Mouse (Mus musculus): ENCODE data around the gene Prkce. TPM values are rescaled to one million over a fixed set of nuclear protein-coding genes. Genes with fewer than 3 reads are reported as not detected.

Gene Prkce
- polyA plus RNA-seq, 1 experiment from 2014 or later, result 44.3 TPM

DNA sequence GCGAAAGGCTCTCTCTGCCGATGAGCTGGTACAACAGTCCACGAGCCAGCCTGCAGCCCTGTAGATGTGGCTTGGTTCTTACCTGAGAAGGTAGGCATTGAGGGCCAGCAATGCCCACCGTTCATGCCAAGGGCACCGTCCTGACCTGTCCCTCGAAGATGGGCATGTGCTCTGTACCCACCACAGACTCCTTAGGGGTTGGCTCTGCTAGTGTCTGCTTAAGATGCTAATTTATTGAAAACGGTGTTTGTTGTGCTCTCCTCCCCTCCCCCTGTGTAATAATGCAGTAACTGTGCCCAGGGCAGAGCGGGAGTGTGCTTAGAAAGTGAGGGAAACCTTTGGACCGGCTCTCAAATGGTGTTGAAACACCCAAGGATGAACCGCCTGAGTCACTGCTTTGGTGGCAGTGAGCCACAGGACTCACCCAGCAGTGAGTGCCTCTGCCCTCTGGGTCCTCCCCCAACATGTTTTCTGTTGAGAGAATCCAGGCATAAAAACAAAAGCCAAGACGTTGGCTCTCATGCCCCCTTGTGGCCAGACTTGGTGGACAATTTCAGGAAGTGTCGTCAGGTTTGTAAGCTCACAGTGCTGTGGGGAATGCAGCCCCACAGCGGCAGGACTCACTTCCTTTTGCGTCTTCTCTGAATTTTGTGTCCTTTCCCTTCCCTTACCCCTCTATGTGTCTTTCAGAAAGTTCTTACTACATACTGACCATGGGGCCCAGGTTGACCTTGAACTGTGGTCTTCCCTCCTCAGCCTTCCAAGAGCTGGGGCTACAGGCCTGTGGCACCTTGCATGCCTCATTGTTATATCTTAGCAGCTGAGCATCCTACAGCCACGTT, 277.2 kb downstream of the Prkce start:
- 34% methylated on average over 15 of the region's 15 CpGs for WGBS
- peak; percentile 88 for ATAC-seq (ENCODE audit: low read depth)
- peak overlapping the region; percentile 44; the same call in 1 of the 2 replicates for H3K27ac ChIP-seq (ENCODE audit: low read depth, low read length)

DNA sequence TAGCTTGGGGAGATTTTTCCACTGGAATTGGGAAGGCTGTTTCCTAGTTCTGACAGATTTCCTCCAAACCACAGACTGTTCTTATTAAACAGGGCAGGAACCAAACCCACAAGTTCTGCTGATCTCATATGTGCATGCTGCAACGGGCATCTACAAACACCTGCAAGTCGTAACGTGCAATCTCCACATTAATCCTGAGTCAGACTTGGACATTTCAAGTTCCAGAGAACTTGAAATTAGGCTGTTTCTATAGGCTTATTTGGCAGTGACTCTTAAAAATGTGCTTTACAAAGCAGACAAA, 277.8 kb downstream of the Prkce start:
- no peaks in the 10 kb centered on the region for H3K27me3 ChIP-seq (ENCODE audit: control insufficient read depth, insufficient read depth, low read length)
- no peak overlapping the region for H3K27ac ChIP-seq (ENCODE audit: low read depth, low read length)
- H3K4me1 ChIP-seq (ENCODE audit: control insufficient read depth, insufficient read depth, low read length), result peaks cover 9% of the 10 kb centered on the region; the same call in 1 of the 2 replicates
- no peak overlapping the region for H3K9ac ChIP-seq (replicated peaks; ENCODE audit: low read depth, low read length)
- no peaks in the 10 kb centered on the region for H3K36me3 ChIP-seq (ENCODE audit: control insufficient read depth, insufficient read depth, low read length)
- H3K4me3 ChIP-seq (ENCODE audit: low read depth, low read length), result no peak overlapping the region
- H3K9me3 ChIP-seq (ENCODE audit: control insufficient read depth, low read length), result no peaks in the 10 kb centered on the region; the same call in 1 of the 2 replicates
- WGBS, result 86% methylated on average over 3 of the region's 3 CpGs
- H3K4me2 ChIP-seq (ENCODE audit: low read depth, low read length), result no peak overlapping the region
- no peak for ATAC-seq (ENCODE audit: low read depth)

More for the DNA sequence above, 277.2 kb downstream of the Prkce start:
- Histone ChIP-seq H3K27me3 (ENCODE audit: control insufficient read depth, insufficient read depth, low read length) (no peaks in the 10 kb centered on the region), H3K9ac (replicated peaks; ENCODE audit: low read depth, low read length) (no peak overlapping the region), H3K4me3 (ENCODE audit: low read depth, low read length) (no peak overlapping the region), H3K36me3 (ENCODE audit: control insufficient read depth, insufficient read depth, low read length) (no peaks in the 10 kb centered on the region), H3K9me3 (ENCODE audit: control insufficient read depth, low read length) (no peaks in the 10 kb centered on the region; the same call in 1 of the 2 replicates), H3K4me2 (ENCODE audit: low read depth, low read length) (peak overlapping the region; percentile 12), H3K4me1 (ENCODE audit: control insufficient read depth, insufficient read depth, low read length) (peaks cover 9% of the 10 kb centered on the region; the same call in 1 of the 2 replicates)

- Histone ChIP-seq H3K9ac (replicated peaks; ENCODE audit: low read depth, low read length) (no peak overlapping the region), H3K27ac (ENCODE audit: low read depth, low read length) (no peak overlapping the region), H3K4me1 (ENCODE audit: control insufficient read depth, insufficient read depth, low read length) (peaks cover 9% of the 10 kb centered on the region; the same call in 1 of the 2 replicates), H3K9me3 (ENCODE audit: control insufficient read depth, low read length) (no peaks in the 10 kb centered on the region; the same call in 1 of the 2 replicates), H3K4me2 (ENCODE audit: low read depth, low read length) (no peak overlapping the region), H3K36me3 (ENCODE audit: control insufficient read depth, insufficient read depth, low read length) (no peaks in the 10 kb centered on the region), H3K27me3 (ENCODE audit: control insufficient read depth, insufficient read depth, low read length) (no peaks in the 10 kb centered on the region), H3K4me3 (ENCODE audit: low read depth, low read length) (no peak overlapping the region)
- no peak for ATAC-seq (ENCODE audit: low read depth)
- WGBS, result 87% methylated on average over 5 of the region's 5 CpGs
These were observed 278.3 kb downstream of the Prkce start for GRCm38 (mm10) chr17:86445900-86446299.

DNA sequence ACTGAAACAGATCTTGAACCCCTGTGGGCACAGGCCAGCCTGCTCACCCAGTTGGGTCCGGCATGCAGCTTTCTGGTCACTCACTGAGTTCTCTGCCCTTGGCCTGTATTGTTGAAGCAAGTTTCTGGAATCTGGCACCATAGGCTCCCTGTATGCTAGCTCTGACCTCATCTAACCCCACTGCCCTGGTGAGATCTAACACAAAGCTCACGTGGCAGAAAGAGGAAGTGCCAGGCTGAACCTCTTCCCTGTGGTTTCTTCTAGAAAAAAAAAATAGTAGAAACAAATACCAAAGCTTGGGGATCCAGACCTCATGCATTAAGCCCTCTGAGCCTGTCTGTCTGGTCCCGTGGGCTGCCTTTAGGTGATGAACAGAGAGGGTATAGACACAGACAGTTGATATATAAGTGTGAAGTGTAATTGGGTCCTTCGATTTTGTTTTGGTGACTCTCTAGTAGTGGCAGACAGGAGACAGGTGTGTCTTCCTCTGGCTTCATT, 279.6 kb downstream of the Prkce start:
- 90% methylated on average over 4 of the region's 4 CpGs for WGBS

GRCm38 (mm10) chr17:86452934-86453333, 285.3 kb downstream of the Prkce start:
- H3K4me1 ChIP-seq (ENCODE audit: control insufficient read depth, insufficient read depth, low read length), result no peaks in the 10 kb centered on the region
- H3K36me3 ChIP-seq (ENCODE audit: control insufficient read depth, insufficient read depth, low read length), result no peaks in the 10 kb centered on the region
- ATAC-seq (ENCODE audit: low read depth), result no peak
- no peak overlapping the region for H3K4me2 ChIP-seq (ENCODE audit: low read depth, low read length)
- no peaks in the 10 kb centered on the region; the same call in 1 of the 2 replicates for H3K9me3 ChIP-seq (ENCODE audit: control insufficient read depth, low read length)
- no peak overlapping the region for H3K4me3 ChIP-seq (ENCODE audit: low read depth, low read length)
- H3K9ac ChIP-seq (replicated peaks; ENCODE audit: low read depth, low read length), result no peak overlapping the region
- no peaks in the 10 kb centered on the region for H3K27me3 ChIP-seq (ENCODE audit: control insufficient read depth, insufficient read depth, low read length)
- WGBS, result 87% methylated on average over 4 of the region's 4 CpGs
- no peak overlapping the region for H3K27ac ChIP-seq (ENCODE audit: low read depth, low read length)

More for the DNA sequence above, 279.6 kb downstream of the Prkce start:
- no peaks in the 10 kb centered on the region for H3K36me3 ChIP-seq (ENCODE audit: control insufficient read depth, insufficient read depth, low read length)
- no peaks in the 10 kb centered on the region for H3K27me3 ChIP-seq (ENCODE audit: control insufficient read depth, insufficient read depth, low read length)
- H3K9me3 ChIP-seq (ENCODE audit: control insufficient read depth, low read length), result no peaks in the 10 kb centered on the region; the same call in 1 of the 2 replicates
- H3K4me1 ChIP-seq (ENCODE audit: control insufficient read depth, insufficient read depth, low read length), result peaks cover 9% of the 10 kb centered on the region; the same call in 1 of the 2 replicates
- H3K27ac ChIP-seq (ENCODE audit: low read depth, low read length), result no peak overlapping the region
- no peak overlapping the region for H3K9ac ChIP-seq (replicated peaks; ENCODE audit: low read depth, low read length)
- no peak overlapping the region for H3K4me3 ChIP-seq (ENCODE audit: low read depth, low read length)
- no peak overlapping the region for H3K4me2 ChIP-seq (ENCODE audit: low read depth, low read length)
- ATAC-seq (ENCODE audit: low read depth), result no peak

GRCm38 (mm10) chr17:86453673-86454350, 286.2 kb downstream of the Prkce start:
- H3K9ac ChIP-seq (replicated peaks; ENCODE audit: low read depth, low read length), result no peak overlapping the region
- H3K27me3 ChIP-seq (ENCODE audit: control insufficient read depth, insufficient read depth, low read length), result no peaks in the 10 kb centered on the region
- ATAC-seq (ENCODE audit: low read depth), result no peak
- H3K4me1 ChIP-seq (ENCODE audit: control insufficient read depth, insufficient read depth, low read length), result no peaks in the 10 kb centered on the region
- no peak overlapping the region for H3K27ac ChIP-seq (ENCODE audit: low read depth, low read length)
- WGBS, result 87% methylated on average over 14 of the region's 14 CpGs
- no peaks in the 10 kb centered on the region for H3K36me3 ChIP-seq (ENCODE audit: control insufficient read depth, insufficient read depth, low read length)
- H3K4me2 ChIP-seq (ENCODE audit: low read depth, low read length), result no peak overlapping the region
- H3K9me3 ChIP-seq (ENCODE audit: control insufficient read depth, low read length), result no peaks in the 10 kb centered on the region
- H3K4me3 ChIP-seq (ENCODE audit: low read depth, low read length), result no peak overlapping the region

DNA sequence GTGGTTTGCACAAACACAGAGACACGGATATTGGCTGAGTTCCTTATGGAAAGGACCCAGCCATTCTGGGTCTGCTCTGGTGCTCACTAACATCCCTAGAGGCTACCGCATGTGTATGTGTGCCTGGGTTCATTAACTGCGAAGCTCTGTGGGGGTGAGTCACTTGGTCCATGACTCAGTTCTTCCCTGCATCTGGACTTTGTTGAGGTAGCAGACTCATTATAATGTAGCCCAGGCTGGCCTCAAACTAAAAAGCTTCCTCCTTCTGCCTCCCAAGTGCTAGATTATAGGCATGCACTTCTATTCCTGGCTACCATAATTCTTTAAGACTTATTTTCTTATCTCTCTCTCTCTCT, 286.7 kb downstream of the Prkce start:
- Histone ChIP-seq H3K4me3 (ENCODE audit: low read depth, low read length) (no peak overlapping the region), H3K36me3 (ENCODE audit: control insufficient read depth, insufficient read depth, low read length) (no peaks in the 10 kb centered on the region), H3K27ac (ENCODE audit: low read depth, low read length) (no peak overlapping the region), H3K4me2 (ENCODE audit: low read depth, low read length) (no peak overlapping the region), H3K27me3 (ENCODE audit: control insufficient read depth, insufficient read depth, low read length) (no peaks in the 10 kb centered on the region), H3K9me3 (ENCODE audit: control insufficient read depth, low read length) (no peaks in the 10 kb centered on the region), H3K4me1 (ENCODE audit: control insufficient read depth, insufficient read depth, low read length) (no peaks in the 10 kb centered on the region), H3K9ac (replicated peaks; ENCODE audit: low read depth, low read length) (no peak overlapping the region)
- WGBS, result 80% methylated on average over 3 of the region's 3 CpGs
- ATAC-seq (ENCODE audit: low read depth), result no peak

- H3K9me3 ChIP-seq (ENCODE audit: control insufficient read depth, low read length), result no peaks in the 10 kb centered on the region
- H3K9ac ChIP-seq (replicated peaks; ENCODE audit: low read depth, low read length), result no peak overlapping the region
- ATAC-seq (ENCODE audit: low read depth), result no peak
- no peaks in the 10 kb centered on the region for H3K4me1 ChIP-seq (ENCODE audit: control insufficient read depth, insufficient read depth, low read length)
- no peak overlapping the region for H3K4me2 ChIP-seq (ENCODE audit: low read depth, low read length)
- no peak overlapping the region for H3K4me3 ChIP-seq (ENCODE audit: low read depth, low read length)
- H3K27ac ChIP-seq (ENCODE audit: low read depth, low read length), result no peak overlapping the region
- WGBS, result 77% methylated on average over 6 of the region's 6 CpGs
- H3K36me3 ChIP-seq (ENCODE audit: control insufficient read depth, insufficient read depth, low read length), result no peaks in the 10 kb centered on the region
- H3K27me3 ChIP-seq (ENCODE audit: control insufficient read depth, insufficient read depth, low read length), result no peaks in the 10 kb centered on the region
These were observed 288.9 kb downstream of the Prkce start for GRCm38 (mm10) chr17:86456512-86456911.

All from neural tube, embryonic 14.5 days (tissue).